Mouse (Mus musculus) right cerebral cortex, adult 18-20 months (tissue): ENCODE measurements around the gene Foxn2.

Source experiments
- DNase-seq: peaks from one replicate; pipeline ENCODE4 v3.0.0; 2022; ENCODE audit warnings: mixed read lengths

Foxn2 gene

GRCm38 (mm10) chr17:88494772-88495132, 54.2 kb downstream of the Foxn2 start:
- no peak for DNase-seq

- no peak for DNase-seq
These were observed 57.7 kb downstream of the Foxn2 start for GRCm38 (mm10) chr17:88498090-88498682.

GRCm38 (mm10) chr17:88504056-88504455, 63.5 kb downstream of the Foxn2 start:
- no peak for DNase-seq

GRCm38 (mm10) chr17:88505275-88505723, 64.8 kb downstream of the Foxn2 start:
- peak; percentile 28 for DNase-seq

- no peak for DNase-seq
These were observed 65.4 kb downstream of the Foxn2 start for GRCm38 (mm10) chr17:88505941-88506340.

- no peak for DNase-seq
These were observed 66.9 kb downstream of the Foxn2 start for GRCm38 (mm10) chr17:88507376-88507775.

- DNase-seq = no peak
These were observed 68.5 kb downstream of the Foxn2 start for GRCm38 (mm10) chr17:88508846-88509508.

GRCm38 (mm10) chr17:88509999-88510398, 69.5 kb downstream of the Foxn2 start:
- DNase-seq = no peak

GRCm38 (mm10) chr17:88511095-88511551, 70.6 kb downstream of the Foxn2 start:
- DNase-seq = peak; percentile 56

GRCm38 (mm10) chr17:88516477-88516876, 76.0 kb downstream of the Foxn2 start:
- DNase-seq = no peak

- DNase-seq = no peak
These were observed 87.3 kb downstream of the Foxn2 start for GRCm38 (mm10) chr17:88527781-88528180.

- peak; percentile 98 for DNase-seq
These were observed 89.2 kb downstream of the Foxn2 start, which contains the start of gene Ppp1r21 for GRCm38 (mm10) chr17:88529519-88530235. Gene Ppp1r21 (plus strand): TSS chr17:88530118.

GRCm38 (mm10) chr17:88530236-88530619, 89.7 kb downstream of the Foxn2 start:
- DNase-seq = peak; percentile 64

GRCm38 (mm10) chr17:88530667-88531066, 90.2 kb downstream of the Foxn2 start:
- DNase-seq = no peak

- no peak for DNase-seq
These were observed 90.7 kb downstream of the Foxn2 start for GRCm38 (mm10) chr17:88531176-88531575.

- no peak for DNase-seq
These were observed 97.4 kb downstream of the Foxn2 start for GRCm38 (mm10) chr17:88537842-88538430.
